Comparison of ENCODE assay signal across 14 mouse cellular contexts in genomic region chr19:14505885-14506548, GRCm38 (mm10).
DNase-seq lines count a peak whose midpoint lies in the region; ATAC-seq and TF ChIP-seq lines count a peak whose summit lies in the region.
"Had no signal": no experiment of that assay in that cellular context is flagged by ENCODE, and none has a peak within 500 bp of the region (broad histone marks: within the 10 kb centered on the region; RNA-seq: fewer than 3 reads in every experiment).

No protein-coding gene starts in this region.

- H3K36me3 ChIP-seq in forebrain, embryonic 10.5 days (replicated peaks) = peaks cover 10% of the 10 kb centered on the region
- H3K36me3 ChIP-seq in forebrain, embryonic 15.5 days = no peaks in the 10 kb centered on the region
- H3K36me3 ChIP-seq in stomach, embryonic 16.5 days (ENCODE audit: control insufficient read depth, insufficient read depth, low read length) = no peaks in the 10 kb centered on the region
- H3K36me3 ChIP-seq in stomach, postnatal 0 days (ENCODE audit: control insufficient read depth, insufficient read depth, low read length) = no peaks in the 10 kb centered on the region
- H3K36me3 ChIP-seq in midbrain, embryonic 10.5 days = peaks cover 9% of the 10 kb centered on the region

- no peak overlapping the region for H3K4me2 ChIP-seq in forebrain, embryonic 15.5 days (replicated peaks)
- H3K4me2 ChIP-seq in stomach, embryonic 16.5 days (ENCODE audit: low read depth, low read length) = no peak overlapping the region
- H3K4me2 ChIP-seq in stomach, postnatal 0 days (replicated peaks; ENCODE audit: low read depth) = no peak overlapping the region
- H3K4me2 ChIP-seq: heart, embryonic 13.5 days had no signal

- H3K9me3 ChIP-seq in forebrain, embryonic 10.5 days = no peaks in the 10 kb centered on the region
- H3K9me3 ChIP-seq in forebrain, embryonic 15.5 days = no peaks in the 10 kb centered on the region
- H3K9me3 ChIP-seq in stomach, embryonic 16.5 days (replicated peaks; ENCODE audit: control insufficient read depth, low read length) = no peaks in the 10 kb centered on the region
- no peaks in the 10 kb centered on the region for H3K9me3 ChIP-seq in stomach, postnatal 0 days (ENCODE audit: control insufficient read depth, low read length)
- 0 out of 2 replicates have a peak, but pooled peaks cover 3% of the 10 kb centered on the region for H3K9me3 ChIP-seq in midbrain, embryonic 10.5 days (replicated peaks)
- H3K9me3 ChIP-seq: heart, embryonic 13.5 days had no signal

- H3K27ac ChIP-seq in forebrain, embryonic 10.5 days = peak overlapping the region; percentile 66
- no peak overlapping the region for H3K27ac ChIP-seq in forebrain, embryonic 15.5 days (replicated peaks)
- no peak overlapping the region for H3K27ac ChIP-seq in stomach, embryonic 16.5 days (ENCODE audit: low read length)
- H3K27ac ChIP-seq in stomach, postnatal 0 days (replicated peaks) = no peak overlapping the region
- H3K27ac ChIP-seq in midbrain, embryonic 10.5 days (replicated peaks) = peak overlapping the region; percentile 52; the same call in 1 of the 2 replicates
- H3K27ac ChIP-seq: heart, embryonic 13.5 days had no signal

- no peak for TF ChIP-seq EP300 in stomach, postnatal 0 days (optimal IDR thresholded peaks at IDR 0.05)

- H3K4me1 ChIP-seq in forebrain, embryonic 10.5 days = peaks cover 92% of the 10 kb centered on the region
- peaks cover 62% of the 10 kb centered on the region for H3K4me1 ChIP-seq in forebrain, embryonic 15.5 days
- peaks cover 3% of the 10 kb centered on the region; the same call in 1 of the 2 replicates for H3K4me1 ChIP-seq in stomach, embryonic 16.5 days (ENCODE audit: control insufficient read depth, insufficient read depth, low read length)
- H3K4me1 ChIP-seq in stomach, postnatal 0 days (replicated peaks; ENCODE audit: control insufficient read depth, insufficient read depth) = no peaks in the 10 kb centered on the region
- H3K4me1 ChIP-seq in midbrain, embryonic 10.5 days = peaks cover 87% of the 10 kb centered on the region

- DNase-seq in forebrain, embryonic 10.5 days (ENCODE audit: extremely low spot score, low spot score) = peak; percentile 16
- no peak for DNase-seq in stomach, postnatal 0 days (ENCODE audit: low spot score)
- DNase-seq in midbrain, embryonic 10.5 days (ENCODE audit: low spot score) = no peak
- DNase-seq in right cerebral cortex, postnatal 4 days = no peak
- no peak for DNase-seq in thymus, postnatal 25 days
- DNase-seq in ovary, postnatal 36 days (ENCODE audit: low spot score) = no peak
- DNase-seq: kidney, adult 11 months; kidney, postnatal 4 days; thymus, adult 2 months had no signal

- no peak; the same call in 1 of the 2 replicates for ATAC-seq in forebrain, embryonic 15.5 days (replicated peaks)
- 0 out of 2 replicates have a peak, but pooled peaks have one; percentile 5 for ATAC-seq in stomach, embryonic 16.5 days (ENCODE audit: insufficient read depth, low FRiP score)
- ATAC-seq in stomach, postnatal 0 days (ENCODE audit: low FRiP score, low TSS enrichment) = no peak
- ATAC-seq: activated CD4-positive, CD25-positive, alpha-beta regulatory T cell, adult 4 months had no signal

- no peak overlapping the region for H3K9ac ChIP-seq in forebrain, embryonic 15.5 days (replicated peaks)
- no peak overlapping the region for H3K9ac ChIP-seq in stomach, embryonic 16.5 days (ENCODE audit: low read length)
- no peak overlapping the region for H3K9ac ChIP-seq in stomach, postnatal 0 days (ENCODE audit: low read length)
- H3K9ac ChIP-seq: heart, embryonic 13.5 days had no signal

- no peak for TF ChIP-seq CTCF in stomach, postnatal 0 days (IDR thresholded peaks at IDR 0.05; ENCODE audit: low read depth)

- WGBS in forebrain, embryonic 10.5 days = 66% methylated on average over 2 of the region's 2 CpGs
- 60% methylated on average over 2 of the region's 2 CpGs for WGBS in forebrain, embryonic 15.5 days
- 96% methylated on average over 2 of the region's 2 CpGs for WGBS in stomach, embryonic 16.5 days
- 94% methylated on average over 2 of the region's 2 CpGs for WGBS in stomach, postnatal 0 days
- WGBS in midbrain, embryonic 10.5 days = 61% methylated on average over 2 of the region's 2 CpGs

- H3K4me3 ChIP-seq in forebrain, embryonic 10.5 days = peak overlapping the region; percentile 10; the same call in 1 of the 2 replicates
- H3K4me3 ChIP-seq in forebrain, embryonic 15.5 days = no peak overlapping the region
- H3K4me3 ChIP-seq in stomach, embryonic 16.5 days (replicated peaks; ENCODE audit: low read length) = no peak overlapping the region
- H3K4me3 ChIP-seq in stomach, postnatal 0 days (ENCODE audit: low read depth, low read length) = no peak overlapping the region
- no peak overlapping the region for H3K4me3 ChIP-seq in midbrain, embryonic 10.5 days
- H3K4me3 ChIP-seq: heart, embryonic 13.5 days; left cerebral cortex, adult 2 months had no signal

- peaks cover 66% of the 10 kb centered on the region for H3K27me3 ChIP-seq in forebrain, embryonic 10.5 days (ENCODE audit: poor library complexity, severe bottlenecking)
- no peaks in the 10 kb centered on the region for H3K27me3 ChIP-seq in forebrain, embryonic 15.5 days
- H3K27me3 ChIP-seq in stomach, embryonic 16.5 days (ENCODE audit: control insufficient read depth, insufficient read depth, low read length) = no peaks in the 10 kb centered on the region
- H3K27me3 ChIP-seq in stomach, postnatal 0 days (ENCODE audit: control insufficient read depth, insufficient read depth, low read length) = no peaks in the 10 kb centered on the region
- H3K27me3 ChIP-seq in midbrain, embryonic 10.5 days (ENCODE audit: low read depth, poor library complexity, severe bottlenecking) = peaks cover 81% of the 10 kb centered on the region
- H3K27me3 ChIP-seq: heart, embryonic 13.5 days had no signal

Comparison
In these comparisons a context has a peak if more than half of its experiments do, and no peak if none do; other contexts are left out.
1. H3K27ac ChIP-seq: peak in forebrain, embryonic 10.5 days (single experiment) and midbrain, embryonic 10.5 days (single experiment); none in forebrain, embryonic 15.5 days (single experiment), stomach, embryonic 16.5 days (single experiment) and stomach, postnatal 0 days (single experiment).